Mouse (Mus musculus): ENCODE measurements around the gene Gm21969. TPM values are rescaled to one million over a fixed set of nuclear protein-coding genes. Genes with fewer than 3 reads are reported as not detected.

Gene Gm21969
- not detected for polyA plus RNA-seq (2017; shearing (Covaris generic))

DNA sequence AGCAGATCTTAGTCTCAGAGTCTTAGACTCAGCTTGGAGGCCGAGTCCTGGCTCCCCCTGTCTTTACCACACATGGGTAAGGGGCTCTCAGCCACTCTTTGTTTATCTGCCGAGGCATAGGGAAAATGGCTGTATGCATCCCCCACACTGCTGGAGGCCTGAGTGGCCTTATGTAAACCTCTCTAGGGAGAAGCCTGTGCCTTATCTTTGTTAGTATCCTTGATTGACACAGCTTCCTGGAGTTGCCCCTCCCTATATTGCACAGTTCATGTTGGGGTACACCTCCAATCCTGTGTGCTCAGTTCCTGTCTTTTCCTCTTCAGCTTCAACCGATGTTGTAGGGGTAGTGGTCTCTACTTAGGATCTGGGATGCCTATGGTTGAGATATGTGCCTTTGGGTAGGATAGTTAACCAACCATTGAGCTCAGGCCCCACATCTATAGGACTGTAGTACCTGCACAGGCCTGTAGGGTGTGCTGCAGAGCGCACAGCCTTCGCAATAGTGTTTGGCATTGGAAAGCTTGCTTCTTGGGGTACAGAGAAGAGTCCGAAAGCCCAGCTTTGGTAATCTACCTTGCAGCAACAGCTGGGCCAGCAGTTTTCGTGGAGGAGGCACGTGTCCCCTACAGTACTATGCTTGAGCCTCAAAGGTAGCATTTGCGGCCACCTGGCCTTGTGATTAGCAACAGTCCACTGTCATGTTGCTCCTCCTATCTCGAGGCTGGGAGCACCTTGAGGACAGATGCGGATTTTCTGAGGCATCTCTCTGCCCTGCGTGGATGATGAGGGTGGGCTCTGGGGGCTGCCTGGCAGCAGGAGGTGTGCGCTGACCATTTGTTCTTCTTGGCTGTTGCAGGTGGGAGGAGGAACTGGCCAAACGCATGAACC is at the start of gene Gm21969:
Gene Gm21969, plus strand, starts transcription at position 830 of the 888 bp plus-strand sequence.

DNA sequence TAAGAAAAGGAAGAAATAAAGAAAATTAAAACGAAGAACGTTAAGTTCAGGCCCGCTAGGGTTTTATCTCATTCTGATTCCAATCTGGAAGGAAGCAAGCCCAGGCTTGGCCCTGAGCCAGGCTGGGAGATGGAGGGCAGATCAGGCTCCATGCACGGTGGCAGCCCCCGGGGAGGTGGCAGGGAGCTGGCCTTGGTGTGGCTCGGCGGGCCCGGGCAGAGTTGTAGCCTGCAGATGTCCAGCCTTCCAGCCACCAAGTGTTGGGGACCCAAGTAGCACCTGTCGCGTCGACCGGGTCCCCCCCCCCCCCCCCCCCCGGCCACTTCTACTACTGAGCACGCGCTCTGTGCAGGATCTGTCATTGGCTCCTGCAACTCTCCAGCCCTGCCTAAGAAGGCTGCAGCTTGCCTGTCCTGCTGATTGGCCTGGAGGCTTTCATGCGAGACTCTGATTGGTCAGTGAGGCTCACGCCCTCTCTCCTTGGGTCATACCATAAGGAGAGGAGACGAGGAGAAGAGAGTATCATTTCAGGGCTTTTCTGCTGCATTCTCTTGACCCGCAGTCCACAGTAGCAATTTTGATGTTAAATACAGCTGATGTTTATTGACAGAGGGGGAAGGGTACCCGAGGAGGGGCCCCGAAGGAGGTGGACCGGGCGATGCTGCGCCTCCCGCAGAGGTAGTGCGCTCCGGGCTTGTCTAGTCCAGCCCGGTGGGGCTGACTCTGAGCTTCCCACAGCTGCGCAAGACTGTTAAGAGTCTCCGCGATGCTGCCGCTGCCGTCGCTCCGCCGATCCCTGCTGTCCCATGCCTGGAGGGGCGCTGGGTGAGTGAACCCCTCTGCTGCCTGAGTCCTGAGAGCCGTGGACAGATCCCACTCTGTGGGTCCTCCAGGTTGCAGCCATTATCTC is 19.6 kb downstream of the Gm21969 start, which contains the start of gene Aldh4a1:
Gene Aldh4a1, plus strand, starts transcription at position 494 of the 910 bp plus-strand sequence.

DNA sequence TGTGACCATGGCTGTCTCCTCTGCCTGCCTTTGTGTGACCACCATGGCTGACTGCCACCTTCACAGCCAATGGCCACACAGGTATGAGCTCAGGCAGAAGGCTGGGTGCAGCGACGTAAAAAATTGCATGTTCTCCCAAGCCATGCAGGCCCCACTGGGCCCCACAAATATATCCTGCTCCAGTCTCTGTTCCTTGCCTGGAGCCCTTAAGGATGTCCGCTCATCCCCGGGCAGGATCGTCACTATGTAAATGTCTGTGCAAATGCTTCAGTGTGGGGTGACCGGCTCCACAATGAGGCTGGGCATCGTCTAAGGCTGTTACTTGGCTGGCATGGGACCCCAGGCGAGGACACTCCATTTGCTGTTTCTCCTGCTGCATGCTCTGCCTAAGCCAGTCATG is 50.3 kb downstream of the Gm21969 start, which contains the start of gene Tas1r2:
Gene Tas1r2, plus strand, starts transcription at position 301 of the 400 bp plus-strand sequence.

Other genes with a start within 250 kb of the Gm21969 start
- gene Iffo2, start 72.6 kb upstream of the Gm21969 start, polyA plus RNA-seq (2017; shearing (Covaris generic)): 4.7 TPM
- 23.1 TPM for gene Aldh4a1, start 19.7 kb downstream of the Gm21969 start, polyA plus RNA-seq (2017; shearing (Covaris generic))
- not detected for gene Tas1r2, start 50.4 kb downstream of the Gm21969 start, polyA plus RNA-seq (2017; shearing (Covaris generic))
- gene Pax7, start 230.3 kb downstream of the Gm21969 start, polyA plus RNA-seq (2017; shearing (Covaris generic)): not detected